Mouse (Mus musculus): ENCODE data around the gene Ick. TPM values are rescaled to one million over a fixed set of nuclear protein-coding genes. Genes with fewer than 3 reads are reported as not detected.
"Not testable (repeated sequence)": the region's sequence is repeated elsewhere in the genome, so short reads cannot be mapped to it uniquely, and the experiment has no call there.

Gene Ick
- polyA plus RNA-seq, 1 experiment from 2014 or later: 37.1 TPM

DNA sequence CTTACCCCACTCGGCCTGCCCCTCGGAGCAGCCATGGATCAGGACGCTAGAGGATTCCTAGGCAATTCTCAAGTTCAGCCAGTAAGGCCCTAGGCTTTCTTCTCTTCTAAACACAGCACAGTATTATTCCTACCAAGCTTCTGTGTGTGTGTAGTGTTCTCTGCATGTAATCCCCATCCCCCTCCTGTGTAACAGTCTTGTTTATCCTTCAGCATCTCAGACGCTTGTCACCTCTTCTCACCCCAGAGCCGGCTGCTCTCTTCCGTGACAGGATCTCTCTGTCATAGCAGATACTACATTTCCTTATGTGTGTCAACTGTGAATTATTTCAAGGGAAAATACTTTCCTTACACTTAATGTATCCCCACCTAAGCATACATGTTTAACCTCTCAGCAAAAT lies 17.0 kb downstream of the Ick start:
- Histone ChIP-seq H3K36me3 (peaks cover 18% of the 10 kb centered on the region), H3K27me3 (no peaks in the 10 kb centered on the region), H3K4me3 (no peak overlapping the region), H3K9ac (0 out of 2 replicates have a peak overlapping the region, but pooled peaks have one; percentile 39), H3K4me2 (no peak overlapping the region), H3K27ac (peak overlapping the region; percentile 71), H3K4me1 (replicated peaks) (peaks cover 35% of the 10 kb centered on the region), H3K9me3 (no peaks in the 10 kb centered on the region)
- 61% methylated on average over 6 of the region's 6 CpGs for WGBS
- peak; percentile 44; the same call in 1 of the 2 replicates for ATAC-seq (ENCODE audit: low FRiP score)

DNA sequence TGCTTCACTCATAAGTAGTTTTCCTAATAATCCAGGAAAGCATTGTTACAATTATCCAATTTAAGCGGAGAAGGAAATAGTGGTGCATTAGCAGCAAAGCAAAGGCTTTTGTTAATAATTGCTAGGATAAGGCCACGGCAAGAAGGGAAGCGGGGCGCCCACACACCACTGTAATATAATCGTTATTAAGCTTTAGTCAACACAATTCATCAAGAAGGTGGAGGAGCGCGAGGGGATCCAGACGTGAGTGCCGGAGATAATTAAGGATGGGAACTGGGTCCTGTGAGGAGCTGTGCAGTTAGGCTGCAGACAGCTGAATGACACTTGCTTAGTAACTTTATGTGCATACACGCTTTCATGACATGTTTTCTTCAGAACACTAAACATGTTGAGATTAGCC lies 17.7 kb downstream of the Ick start:
- H3K4me1 ChIP-seq (replicated peaks): peaks cover 35% of the 10 kb centered on the region
- no peak for ATAC-seq (ENCODE audit: low FRiP score)
- 62% methylated on average over 10 of the region's 10 CpGs for WGBS
- peak overlapping the region; percentile 71; the same call in 1 of the 2 replicates for H3K27ac ChIP-seq
- no peaks in the 10 kb centered on the region for H3K27me3 ChIP-seq
- no peak overlapping the region for H3K4me3 ChIP-seq
- no peak overlapping the region for H3K9ac ChIP-seq
- no peak overlapping the region for H3K4me2 ChIP-seq
- no peaks in the 10 kb centered on the region for H3K9me3 ChIP-seq
- H3K36me3 ChIP-seq: peaks cover 18% of the 10 kb centered on the region

DNA sequence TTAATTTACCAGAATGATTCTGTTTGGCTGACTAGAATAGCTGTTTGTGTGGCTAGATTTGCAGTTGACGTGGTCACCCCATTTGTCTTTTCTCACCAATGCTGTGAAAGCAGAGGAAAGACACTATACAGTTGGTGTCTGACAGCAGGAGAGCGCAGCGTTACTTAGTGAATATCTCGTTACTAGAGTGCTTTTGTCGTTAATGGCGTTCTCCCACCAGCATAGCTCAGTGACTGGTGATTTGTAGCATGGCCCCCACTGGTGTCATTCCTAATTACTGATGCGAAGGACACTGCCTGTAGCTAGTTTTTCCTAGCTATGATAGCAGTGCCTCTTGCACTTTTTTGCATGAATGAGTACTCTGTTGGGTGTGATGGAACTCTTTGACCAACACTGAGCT lies 26.7 kb downstream of the Ick start:
- Histone ChIP-seq H3K4me2 (no peak overlapping the region), H3K9ac (no peak overlapping the region), H3K9me3 (no peaks in the 10 kb centered on the region), H3K27ac (no peak overlapping the region), H3K27me3 (no peaks in the 10 kb centered on the region), H3K36me3 (peaks cover 68% of the 10 kb centered on the region), H3K4me3 (no peak overlapping the region), H3K4me1 (replicated peaks) (0 out of 2 replicates have a peak, but pooled peaks cover 4% of the 10 kb centered on the region)
- WGBS: 46% methylated on average over 7 of the region's 7 CpGs
- ATAC-seq (ENCODE audit: low FRiP score): no peak

DNA sequence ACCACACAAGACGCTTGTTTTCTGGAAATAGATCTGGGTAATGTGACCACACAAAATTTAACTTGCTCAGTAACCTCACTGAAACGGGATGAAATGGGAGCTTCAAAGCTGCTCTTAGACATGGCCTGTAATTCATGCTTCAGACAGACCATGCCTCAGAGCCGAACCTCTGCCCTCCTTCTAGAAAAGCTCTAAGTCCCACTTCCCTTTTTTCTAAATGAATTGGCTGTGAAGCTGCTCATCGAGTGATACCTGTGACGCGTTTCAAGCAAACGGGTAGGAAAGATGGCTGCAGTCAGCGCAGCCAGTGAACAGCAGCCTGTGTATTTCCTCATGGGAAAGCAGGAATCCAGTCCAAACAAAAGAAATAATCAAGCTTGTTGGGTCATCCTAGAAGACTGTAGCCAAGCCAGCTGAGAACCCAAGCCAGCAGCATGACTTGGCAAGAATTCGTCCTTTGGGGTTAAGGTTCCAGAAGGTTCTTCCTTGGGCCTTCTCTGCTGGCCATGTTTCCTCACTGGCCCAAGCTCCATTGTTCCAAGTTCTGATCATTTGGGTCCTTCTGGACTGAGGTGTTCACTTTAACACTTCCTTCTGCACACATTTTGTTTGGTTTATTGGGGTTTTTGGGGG lies 29.2 kb downstream of the Ick start:
- Histone ChIP-seq H3K27ac (no peak overlapping the region), H3K27me3 (no peaks in the 10 kb centered on the region), H3K4me3 (no peak overlapping the region), H3K4me2 (no peak overlapping the region), H3K9me3 (peaks cover 9% of the 10 kb centered on the region; the same call in 1 of the 2 replicates), H3K4me1 (replicated peaks) (0 out of 2 replicates have a peak, but pooled peaks cover 4% of the 10 kb centered on the region), H3K36me3 (peaks cover 69% of the 10 kb centered on the region), H3K9ac (no peak overlapping the region)
- 94% methylated on average over 9 of the region's 9 CpGs for WGBS
- ATAC-seq (ENCODE audit: low FRiP score): no peak

DNA sequence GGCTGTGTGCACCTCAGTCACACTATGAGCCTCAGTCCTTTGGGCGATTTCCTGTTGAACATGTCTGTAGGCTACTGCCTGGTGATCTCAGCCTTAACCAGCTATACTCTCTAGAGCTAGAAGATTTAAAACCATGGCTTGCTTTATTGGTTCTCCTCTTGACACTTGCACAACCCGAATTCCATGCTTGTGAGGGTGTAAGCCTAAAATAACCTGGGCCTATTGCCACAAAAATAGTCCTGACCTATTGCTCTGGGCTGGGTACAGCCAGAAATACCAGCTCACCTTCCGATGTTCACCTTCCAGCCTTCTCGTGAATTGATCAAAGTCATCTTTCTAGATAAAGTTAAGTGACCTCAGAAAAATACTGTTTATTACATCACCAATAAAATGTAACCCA lies 30.5 kb downstream of the Ick start:
- ATAC-seq (ENCODE audit: low FRiP score): no peak
- Histone ChIP-seq H3K36me3 (peaks cover 72% of the 10 kb centered on the region), H3K9me3 (peaks cover 9% of the 10 kb centered on the region; the same call in 1 of the 2 replicates), H3K27me3 (no peaks in the 10 kb centered on the region), H3K4me2 (no peak overlapping the region), H3K4me1 (replicated peaks) (0 out of 2 replicates have a peak, but pooled peaks cover 4% of the 10 kb centered on the region), H3K4me3 (no peak overlapping the region), H3K27ac (no peak overlapping the region), H3K9ac (no peak overlapping the region)
- 91% methylated on average over 4 of the region's 4 CpGs for WGBS

DNA sequence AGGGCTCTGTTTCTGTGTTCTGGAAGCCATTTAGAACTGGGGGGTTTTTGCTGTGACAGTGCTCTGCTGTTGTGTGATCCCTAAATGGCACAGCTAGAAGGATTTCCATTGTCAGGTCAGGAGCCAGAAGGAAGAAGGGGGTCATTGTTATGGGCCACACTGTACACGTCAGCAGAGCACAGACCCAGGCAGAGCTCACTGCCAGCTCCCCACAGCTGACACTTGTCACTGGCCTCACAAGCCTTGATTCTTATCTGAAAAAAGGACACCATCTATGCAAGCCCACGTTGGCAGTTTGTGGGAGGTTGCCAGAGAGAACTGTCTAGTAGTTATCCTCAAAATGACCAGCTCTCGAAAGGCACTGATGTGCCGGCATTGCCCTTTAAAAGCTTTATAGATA lies 37.1 kb downstream of the Ick start:
- 59% methylated on average over 4 of the region's 4 CpGs for WGBS
- H3K4me3 ChIP-seq: no peak overlapping the region

DNA sequence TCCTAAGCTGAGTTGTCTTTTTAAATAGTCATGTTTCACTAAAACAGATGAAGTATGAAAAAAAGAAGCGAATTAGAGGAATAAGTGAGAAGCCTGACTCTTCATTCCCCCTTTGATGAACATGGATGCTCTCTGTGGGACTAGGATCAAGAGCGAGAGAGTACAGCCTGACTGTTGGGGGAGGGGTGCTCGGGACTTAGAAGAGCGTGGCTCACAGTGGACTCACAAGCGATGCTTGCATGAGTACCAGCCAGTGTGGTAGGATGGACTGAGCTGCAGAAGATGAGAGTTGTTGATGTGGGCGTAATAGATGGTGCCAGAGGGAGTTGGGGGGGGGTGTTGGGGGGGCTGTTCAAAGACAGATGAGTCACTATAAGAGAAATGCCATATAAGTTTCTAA lies 37.6 kb downstream of the Ick start:
- peak overlapping the region; percentile 23; the same call in 1 of the 2 replicates for H3K27ac ChIP-seq
- H3K9me3 ChIP-seq: peaks cover 7% of the 10 kb centered on the region; the same call in 1 of the 2 replicates
- peaks cover 78% of the 10 kb centered on the region for H3K36me3 ChIP-seq
- peaks cover 16% of the 10 kb centered on the region for H3K4me1 ChIP-seq (replicated peaks)
- H3K4me3 ChIP-seq: no peak overlapping the region
- no peaks in the 10 kb centered on the region for H3K27me3 ChIP-seq
- 82% methylated on average over 6 of the region's 6 CpGs for WGBS
- H3K4me2 ChIP-seq: no peak overlapping the region
- ATAC-seq (ENCODE audit: low FRiP score): peak; percentile 62; the same call in 1 of the 2 replicates
- H3K9ac ChIP-seq: no peak overlapping the region

More for the DNA sequence above, 37.1 kb downstream of the Ick start:
- Histone ChIP-seq H3K4me1 (replicated peaks) (peaks cover 16% of the 10 kb centered on the region), H3K4me2 (no peak overlapping the region), H3K36me3 (peaks cover 78% of the 10 kb centered on the region), H3K9me3 (peaks cover 9% of the 10 kb centered on the region; the same call in 1 of the 2 replicates), H3K9ac (no peak overlapping the region), H3K27ac (peak overlapping the region; percentile 23; the same call in 1 of the 2 replicates), H3K27me3 (no peaks in the 10 kb centered on the region)
- peak; percentile 18; the same call in 1 of the 2 replicates for ATAC-seq (ENCODE audit: low FRiP score)

DNA sequence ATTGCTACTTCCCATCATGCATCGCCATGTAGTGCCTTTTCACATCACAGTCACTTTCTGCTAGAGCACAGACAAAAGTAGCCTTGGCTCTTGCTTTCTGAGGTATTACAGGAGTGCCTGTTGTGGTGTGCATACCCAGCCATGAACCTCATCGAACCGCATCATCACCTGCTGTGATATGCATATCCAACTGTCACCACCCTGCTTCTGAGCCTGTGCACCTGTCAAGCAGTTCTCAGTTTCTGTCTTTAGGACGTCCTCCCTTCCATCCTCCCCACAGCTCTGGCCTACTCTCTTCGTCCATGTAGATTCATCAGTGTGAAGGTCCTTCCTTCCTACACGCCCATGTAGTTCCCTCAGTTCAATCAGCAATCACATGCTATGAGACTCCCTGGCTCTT lies 39.2 kb downstream of the Ick start:
- Histone ChIP-seq H3K27me3 (no peaks in the 10 kb centered on the region), H3K4me2 (no peak overlapping the region), H3K27ac (no peak overlapping the region), H3K36me3 (peaks cover 74% of the 10 kb centered on the region), H3K9me3 (no peaks in the 10 kb centered on the region), H3K9ac (no peak overlapping the region), H3K4me3 (no peak overlapping the region), H3K4me1 (replicated peaks) (peaks cover 16% of the 10 kb centered on the region)
- WGBS: 94% methylated on average over 6 of the region's 6 CpGs
- no peak for ATAC-seq (ENCODE audit: low FRiP score)

DNA sequence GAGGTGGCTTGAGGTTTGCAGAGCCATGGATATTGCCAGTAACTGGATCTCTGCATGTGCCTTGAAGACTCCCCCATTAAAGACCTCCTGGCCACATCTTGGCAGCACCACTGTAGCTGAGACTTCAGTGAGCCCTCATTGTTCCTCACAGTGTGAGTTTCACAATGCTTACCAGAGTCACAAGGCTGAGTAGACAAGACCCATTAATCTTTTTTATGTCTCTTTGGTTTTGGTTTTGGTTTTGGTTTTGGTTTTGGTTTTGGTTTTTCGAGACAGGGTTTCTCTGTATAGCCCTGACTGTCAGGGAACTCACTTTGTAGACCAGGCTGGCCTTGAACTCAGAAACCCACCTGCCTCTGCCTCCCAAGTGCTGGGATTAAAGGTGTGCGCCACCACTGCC lies 40.8 kb downstream of the Ick start:
- Histone ChIP-seq H3K4me1 (replicated peaks) (peaks cover 16% of the 10 kb centered on the region), H3K36me3 (peaks cover 73% of the 10 kb centered on the region)
- H3K4me3 ChIP-seq; H3K4me2 ChIP-seq; H3K27me3 ChIP-seq; H3K27ac ChIP-seq; H3K9ac ChIP-seq; H3K9me3 ChIP-seq; ATAC-seq (ENCODE audit: low FRiP score): not testable (repeated sequence)
- WGBS: 93% methylated on average over 2 of the region's 2 CpGs

DNA sequence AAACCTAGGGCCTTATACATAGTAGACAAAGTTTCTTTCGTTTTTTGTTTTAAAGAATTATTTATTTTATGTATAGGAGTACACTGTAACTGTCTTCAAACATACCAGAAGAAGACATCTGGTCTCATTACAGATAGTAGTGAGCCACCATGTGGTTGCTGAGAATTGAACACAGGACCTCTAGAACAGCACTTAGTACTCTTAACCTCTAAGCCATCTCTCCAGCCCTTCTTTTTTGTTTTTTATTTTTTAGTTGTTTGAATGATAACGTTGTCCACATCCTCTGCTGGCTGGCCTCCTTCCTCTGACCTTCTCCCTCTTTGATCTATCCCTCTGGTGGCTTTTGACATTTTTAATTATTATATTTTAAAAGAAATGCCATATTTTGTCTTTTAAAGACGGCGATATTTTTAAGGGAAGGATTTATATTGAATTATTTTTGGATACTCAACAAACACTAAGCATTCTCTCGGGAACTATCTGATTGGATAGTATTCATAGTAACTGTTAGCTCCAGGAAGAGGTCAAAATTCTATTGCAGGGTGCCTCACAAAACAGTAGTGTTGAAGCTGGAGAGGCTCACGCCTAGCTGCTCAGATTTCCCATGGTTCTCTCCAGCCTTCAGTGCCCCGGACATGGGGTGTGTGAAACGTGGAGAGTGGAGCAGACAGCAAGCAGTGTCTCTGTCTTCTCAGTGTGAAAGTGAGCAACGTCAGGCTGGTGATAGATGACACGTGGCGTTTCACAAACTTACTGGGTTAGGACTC lies 45.4 kb downstream of the Ick start:
- H3K4me3 ChIP-seq: no peak overlapping the region
- peaks cover 89% of the 10 kb centered on the region for H3K36me3 ChIP-seq
- no peak for ATAC-seq (ENCODE audit: low FRiP score)
- no peak overlapping the region for H3K9ac ChIP-seq
- no peaks in the 10 kb centered on the region for H3K27me3 ChIP-seq
- H3K4me2 ChIP-seq: no peak overlapping the region
- 91% methylated on average over 11 of the region's 11 CpGs for WGBS
- H3K9me3 ChIP-seq: no peaks in the 10 kb centered on the region
- no peak overlapping the region for H3K27ac ChIP-seq
- no peaks in the 10 kb centered on the region for H3K4me1 ChIP-seq (replicated peaks)

DNA sequence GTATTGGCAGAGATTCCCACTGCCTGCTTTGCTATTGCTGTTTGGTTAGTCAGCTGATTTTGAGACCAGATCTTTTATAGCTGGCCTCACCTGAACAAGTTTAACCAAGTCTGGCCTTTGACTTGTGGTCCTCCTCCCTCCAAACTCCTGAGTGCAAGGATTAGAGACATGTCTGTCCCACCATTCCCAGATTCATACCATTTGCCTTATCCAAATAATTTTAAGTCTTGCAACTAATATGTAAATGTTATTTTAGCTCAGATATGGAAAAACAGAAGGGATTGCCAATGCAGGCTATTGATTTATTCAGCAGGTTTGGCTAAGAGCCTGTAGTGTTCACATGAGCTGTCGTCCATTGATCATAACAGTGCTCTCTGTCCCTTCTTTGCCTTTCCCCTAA lies 48.2 kb downstream of the Ick start:
- 82% methylated on average over 1 of the region's 1 CpGs for WGBS
- H3K4me2 ChIP-seq: no peak overlapping the region
- peaks cover 91% of the 10 kb centered on the region for H3K36me3 ChIP-seq
- no peak overlapping the region for H3K27ac ChIP-seq
- H3K27me3 ChIP-seq: no peaks in the 10 kb centered on the region
- ATAC-seq (ENCODE audit: low FRiP score): no peak
- no peaks in the 10 kb centered on the region for H3K4me1 ChIP-seq (replicated peaks)
- no peak overlapping the region for H3K9ac ChIP-seq
- H3K4me3 ChIP-seq: no peak overlapping the region
- H3K9me3 ChIP-seq: no peaks in the 10 kb centered on the region

DNA sequence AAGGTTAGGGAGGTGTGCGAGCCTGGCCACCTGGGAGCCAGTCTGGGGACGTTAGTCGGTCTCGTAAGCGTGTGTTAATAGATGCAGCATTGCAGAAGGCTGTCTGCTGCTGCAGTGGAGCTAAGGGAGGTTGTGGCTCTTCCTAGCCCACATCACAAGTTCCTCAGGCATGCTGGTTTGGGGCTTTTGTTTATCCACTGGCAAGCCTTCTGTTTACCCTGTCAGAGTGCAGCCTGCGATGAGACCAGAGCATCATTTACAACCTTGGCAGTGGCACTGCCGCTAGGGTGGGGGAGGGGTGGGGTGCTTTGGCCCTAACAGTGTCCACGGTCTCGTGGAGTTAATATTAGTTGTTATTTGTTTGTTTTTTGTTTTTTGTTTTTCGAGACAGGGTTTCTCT lies 54.3 kb downstream of the Ick start:
- WGBS: 81% methylated on average over 10 of the region's 10 CpGs
- ATAC-seq (ENCODE audit: low FRiP score): no peak
- H3K4me2 ChIP-seq: no peak overlapping the region

More for the DNA sequence above, 54.3 kb downstream of the Ick start:
- no peaks in the 10 kb centered on the region for H3K4me1 ChIP-seq (replicated peaks)
- H3K9me3 ChIP-seq: no peaks in the 10 kb centered on the region
- H3K4me3 ChIP-seq: no peak overlapping the region
- H3K36me3 ChIP-seq: peaks cover 93% of the 10 kb centered on the region
- no peaks in the 10 kb centered on the region for H3K27me3 ChIP-seq
- no peak overlapping the region for H3K9ac ChIP-seq
- H3K27ac ChIP-seq: no peak overlapping the region
